Mouse (Mus musculus) intestine, postnatal 0 days (tissue): Measurements from ENCODE around the gene Ptprj. TPM values are rescaled to one million over a fixed set of nuclear protein-coding genes. Genes with fewer than 3 reads are reported as not detected.

Experiments
- ATAC-seq: fragments of 200-750 bp; cut with Nextera tagmentation; 2 replicates; pipeline ENCODE4 v1.8.0; 2017; ENCODE audit warnings: mild to moderate bottlenecking, moderate TSS enrichment, moderate library complexity
- H3K27ac ChIP-seq: fragments of 300-500 bp; sonication (generic); 2 replicates; pipeline ENCODE4 v1.5.1; 2014; ENCODE audit warnings: mild to moderate bottlenecking, low read depth, low read length, moderate library complexity
- H3K27me3 ChIP-seq: fragments of 300-500 bp; sonication (generic); replicated peaks from 2 replicates; pipeline ENCODE4 v1.6.1; 2014; ENCODE audit warnings: low read length, mixed read lengths; ENCODE audit not compliant: control insufficient read depth, insufficient read depth
- H3K36me3 ChIP-seq: fragments of 300-500 bp; sonication (generic); 2 replicates; pipeline ENCODE4 v1.6.1; 2014; ENCODE audit warnings: mild to moderate bottlenecking, moderate library complexity; ENCODE audit not compliant: control insufficient read depth, insufficient read depth
- H3K4me1 ChIP-seq: fragments of 300-500 bp; sonication (generic); replicated peaks from 2 replicates; pipeline ENCODE4 v1.6.1; 2014; ENCODE audit warnings: antibody characterized with exemption, low read length, mixed read lengths; ENCODE audit not compliant: control insufficient read depth, insufficient read depth
- H3K4me2 ChIP-seq: fragments of 300-500 bp; sonication (generic); replicated peaks from 2 replicates; pipeline ENCODE4 v1.6.1; 2014; ENCODE audit warnings: low read depth, mild to moderate bottlenecking, moderate library complexity
- H3K4me3 ChIP-seq: fragments of 300-500 bp; sonication (generic); 2 replicates; pipeline ENCODE4 v1.5.1; 2014; ENCODE audit warnings: low read depth, low read length
- H3K9ac ChIP-seq: fragments of 300-500 bp; sonication (generic); 2 replicates; pipeline ENCODE4 v1.6.1; 2014; ENCODE audit warnings: mild to moderate bottlenecking, low read depth, low read length
- H3K9me3 ChIP-seq: fragments of 300-500 bp; sonication (generic); 2 replicates; pipeline ENCODE4 v1.6.1; 2016; ENCODE audit warnings: mixed run types; ENCODE audit not compliant: control insufficient read depth
- CTCF ChIP-seq: sonication (generic); IDR thresholded peaks from 2 replicates; pipeline ENCODE4 v1.5.1; 2016; ENCODE audit warnings: low read depth, mild to moderate bottlenecking, control low read depth, antibody characterized with exemption, moderate library complexity
- WGBS: fragments of 180-500 bp; shearing (Covaris S2); extraction: QIAGEN DNeasy Blood & Tissue Kit; methylation state at CpG from one replicate; pipeline ENCODE4 v1.1.7; 2014; 5-methylcytosine and 5-hydroxymethylcytosine counted together
- polyA plus RNA-seq: library from polyadenylated mRNA; unstranded; fragments of >200 nt; fragmentation: Nextera tagmentation; extraction: Ambion mirVana; gene quantifications from 2 replicates; pipeline ENCODE4 v1.2.1, GENCODE M21; 2015

The Ptprj gene
- polyA plus RNA-seq, 1 experiment from 2014 or later: 3.5 TPM

DNA sequence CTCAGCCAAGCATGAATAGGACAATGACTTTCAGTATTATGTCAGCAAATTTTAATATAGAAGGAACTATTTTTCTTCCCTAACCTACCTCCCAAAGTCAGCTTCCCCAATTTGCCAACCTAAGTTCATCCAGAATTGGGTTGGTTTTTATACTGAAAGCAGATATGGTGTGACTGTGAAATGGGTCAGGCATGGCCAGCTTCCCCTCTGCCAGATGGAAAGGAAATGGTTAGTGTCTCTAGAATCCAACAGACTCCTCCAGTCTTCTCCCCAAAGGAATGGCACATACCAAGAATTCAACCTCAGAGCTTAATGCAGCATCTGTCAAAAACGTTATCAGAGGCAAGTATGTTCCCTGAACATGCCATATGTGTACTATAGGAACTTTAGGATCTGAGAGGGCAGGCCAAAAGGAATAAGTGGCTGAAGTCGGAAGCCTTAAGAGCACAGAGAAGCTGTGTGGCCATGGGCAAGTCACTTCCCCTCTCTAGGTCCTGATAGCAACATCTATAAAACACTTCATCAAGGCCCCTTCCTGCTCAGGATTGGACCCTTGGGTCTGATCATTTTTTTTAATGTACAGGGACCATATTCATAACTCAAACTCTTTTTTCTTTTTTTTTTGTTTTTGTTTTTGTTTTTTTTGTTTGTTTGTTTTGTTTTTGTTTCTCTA lies 21.3 kb downstream of the Ptprj start:
- H3K4me2 ChIP-seq: no peak overlapping the region
- H3K9ac ChIP-seq: no peak overlapping the region
- H3K4me1 ChIP-seq: peaks cover 7% of the 10 kb centered on the region; the same call in 1 of the 2 replicates
- H3K27ac ChIP-seq: no peak overlapping the region
- H3K36me3 ChIP-seq: no peaks in the 10 kb centered on the region
- no peak overlapping the region for H3K4me3 ChIP-seq
- no peaks in the 10 kb centered on the region for H3K27me3 ChIP-seq
- ATAC-seq: no peak
- 79% methylated on average over 2 of the region's 2 CpGs for WGBS
- no peak for TF ChIP-seq CTCF
- H3K9me3 ChIP-seq: no peaks in the 10 kb centered on the region

DNA sequence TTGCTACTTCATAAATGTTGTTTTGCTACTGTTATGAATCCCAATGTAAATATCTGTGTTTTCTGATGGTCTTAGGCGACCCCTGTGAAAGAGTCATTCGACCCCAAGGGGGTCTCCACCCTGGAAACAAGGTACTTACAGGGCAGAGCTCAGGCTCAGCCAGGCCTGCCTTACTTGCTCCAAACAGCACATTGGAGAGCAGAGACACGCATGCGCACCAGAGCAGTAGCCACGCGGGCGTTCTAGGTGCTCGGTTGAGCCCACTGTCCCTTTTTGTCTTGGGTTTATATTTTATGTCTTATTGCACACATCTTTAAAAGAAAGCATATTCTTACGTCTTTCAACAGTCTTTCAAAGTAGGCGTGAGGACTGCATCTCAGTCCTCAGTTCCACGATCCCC lies 22.1 kb downstream of the Ptprj start:
- Histone ChIP-seq H3K27ac (no peak overlapping the region), H3K36me3 (no peaks in the 10 kb centered on the region), H3K4me1 (peaks cover 7% of the 10 kb centered on the region; the same call in 1 of the 2 replicates), H3K27me3 (no peaks in the 10 kb centered on the region), H3K9me3 (no peaks in the 10 kb centered on the region), H3K4me2 (no peak overlapping the region), H3K4me3 (no peak overlapping the region), H3K9ac (no peak overlapping the region)
- no peak for ATAC-seq
- no peak for TF ChIP-seq CTCF
- 92% methylated on average over 11 of the region's 11 CpGs for WGBS

DNA sequence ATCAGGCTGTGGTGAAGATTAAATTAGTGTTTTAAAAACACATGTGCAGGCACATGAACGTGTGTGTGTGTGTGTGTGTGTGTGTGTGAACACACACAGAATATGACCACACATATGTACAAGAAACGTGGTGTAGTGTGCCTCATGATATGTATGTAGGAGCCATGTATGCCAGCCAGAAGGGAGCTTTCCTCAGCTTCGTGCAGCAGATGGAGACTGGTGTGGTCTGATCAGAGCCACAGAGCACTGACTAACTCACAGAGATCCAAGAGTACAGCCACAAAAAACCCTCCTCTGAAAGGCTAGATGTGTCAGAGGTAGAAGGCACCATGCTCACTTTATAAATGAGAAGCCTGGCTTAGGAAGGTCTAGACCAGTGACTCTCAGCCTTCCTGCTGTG lies 22.5 kb downstream of the Ptprj start:
- TF ChIP-seq CTCF: no peak
- H3K27ac ChIP-seq: no peak overlapping the region
- H3K36me3 ChIP-seq: no peaks in the 10 kb centered on the region
- WGBS: 85% methylated on average over 3 of the region's 3 CpGs
- H3K9ac ChIP-seq: no peak overlapping the region
- H3K27me3 ChIP-seq: no peaks in the 10 kb centered on the region
- H3K9me3 ChIP-seq: no peaks in the 10 kb centered on the region
- no peak overlapping the region for H3K4me2 ChIP-seq
- peaks cover 7% of the 10 kb centered on the region; the same call in 1 of the 2 replicates for H3K4me1 ChIP-seq
- no peak for ATAC-seq
- no peak overlapping the region for H3K4me3 ChIP-seq

DNA sequence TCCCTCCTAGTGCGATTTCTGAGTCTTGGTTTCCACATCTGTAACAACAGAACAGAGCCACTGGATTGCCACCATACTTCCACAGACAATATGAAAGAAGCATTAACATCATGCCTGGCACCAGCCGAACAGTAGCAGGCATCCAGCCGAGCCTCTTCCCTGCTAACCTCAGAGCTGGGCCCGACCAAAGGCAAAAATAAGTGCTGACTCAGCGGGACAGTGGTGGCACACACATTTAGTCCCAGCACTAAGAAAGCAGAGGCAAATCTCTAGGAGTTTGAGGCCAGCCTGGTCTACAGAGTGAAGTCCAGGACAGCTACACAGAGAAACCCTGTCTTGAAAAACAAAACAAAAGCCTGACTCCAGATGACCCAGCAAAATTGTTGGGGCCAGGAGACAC lies 24.7 kb downstream of the Ptprj start:
- 81% methylated on average over 5 of the region's 5 CpGs for WGBS
- Histone ChIP-seq H3K4me1 (peaks cover 4% of the 10 kb centered on the region; the same call in 1 of the 2 replicates), H3K36me3 (no peaks in the 10 kb centered on the region), H3K4me3 (no peak overlapping the region), H3K4me2 (no peak overlapping the region), H3K27ac (no peak overlapping the region), H3K27me3 (no peaks in the 10 kb centered on the region), H3K9me3 (no peaks in the 10 kb centered on the region), H3K9ac (no peak overlapping the region)
- no peak for TF ChIP-seq CTCF
- ATAC-seq: no peak

DNA sequence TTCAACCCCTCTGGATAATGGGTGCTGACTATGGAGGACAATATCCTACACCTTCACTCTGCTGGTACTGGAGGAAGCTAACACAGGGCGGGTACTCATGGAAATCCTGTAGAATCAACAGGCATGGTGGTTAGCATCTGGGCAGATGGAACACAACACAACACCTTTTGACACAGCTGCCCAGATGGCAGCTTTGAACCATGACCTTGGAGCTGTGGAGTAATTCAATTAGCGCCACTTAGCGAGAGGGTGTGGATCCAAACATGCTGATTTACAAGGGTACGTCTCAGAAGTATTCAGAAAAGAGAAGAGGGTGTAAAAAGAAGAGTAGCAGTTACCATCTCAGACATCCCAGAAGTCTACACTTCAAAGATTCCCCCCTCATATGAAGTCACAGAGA lies 25.6 kb downstream of the Ptprj start:
- no peak for TF ChIP-seq CTCF
- Histone ChIP-seq H3K9ac (no peak overlapping the region), H3K4me3 (no peak overlapping the region), H3K4me2 (no peak overlapping the region), H3K27me3 (no peaks in the 10 kb centered on the region), H3K27ac (no peak overlapping the region), H3K36me3 (no peaks in the 10 kb centered on the region), H3K9me3 (no peaks in the 10 kb centered on the region), H3K4me1 (peaks cover 4% of the 10 kb centered on the region; the same call in 1 of the 2 replicates)
- 61% methylated on average over 4 of the region's 4 CpGs for WGBS
- ATAC-seq: no peak

GRCm38 (mm10) chr2:90553861-90554260 lies 26.6 kb downstream of the Ptprj start:
- Histone ChIP-seq H3K4me3 (no peak overlapping the region), H3K27me3 (no peaks in the 10 kb centered on the region), H3K4me1 (peaks cover 4% of the 10 kb centered on the region; the same call in 1 of the 2 replicates), H3K4me2 (no peak overlapping the region), H3K27ac (no peak overlapping the region), H3K9me3 (no peaks in the 10 kb centered on the region), H3K36me3 (no peaks in the 10 kb centered on the region), H3K9ac (no peak overlapping the region)
- ATAC-seq: peak; percentile 44; the same call in 1 of the 2 replicates
- TF ChIP-seq CTCF: no peak
- WGBS: 79% methylated on average over 4 of the region's 4 CpGs
